Mouse (Mus musculus) cerebellum, postnatal 10 days (tissue): ENCODE measurements at regions not wholly inside any gene's neighbourhood (a gene's known extent, or its start where the extent isn't known, plus 50 kb on each side); places are given as distances from the start of the nearest gene placed in this dataset.

Source experiments
- DNase-seq, 2 experiments: peaks; one replicate each; pipeline ENCODE4 v3.0.0; 2021; ENCODE audit warnings: mixed read lengths in 2 of 2

DNA sequence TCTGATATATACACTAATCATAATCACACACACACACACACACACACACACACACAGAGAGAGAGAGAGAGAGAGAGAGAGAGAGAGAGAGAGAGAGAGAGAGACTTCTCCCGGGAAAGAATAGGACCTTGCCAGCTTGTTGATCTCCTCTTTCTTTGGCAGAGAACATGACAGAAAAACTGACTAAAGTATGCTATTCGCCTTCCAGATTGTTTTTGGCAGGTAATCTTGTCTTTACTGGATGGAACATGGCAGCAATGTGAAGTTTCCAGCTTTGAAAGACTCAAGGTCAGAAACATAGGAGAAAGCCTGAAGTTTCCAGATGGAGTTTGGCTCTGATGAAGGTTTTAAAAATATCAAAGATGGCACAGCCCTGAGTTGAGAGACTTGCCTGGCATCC is 87.8 kb upstream of the Cpm start:
- DNase-seq = no peak

DNA sequence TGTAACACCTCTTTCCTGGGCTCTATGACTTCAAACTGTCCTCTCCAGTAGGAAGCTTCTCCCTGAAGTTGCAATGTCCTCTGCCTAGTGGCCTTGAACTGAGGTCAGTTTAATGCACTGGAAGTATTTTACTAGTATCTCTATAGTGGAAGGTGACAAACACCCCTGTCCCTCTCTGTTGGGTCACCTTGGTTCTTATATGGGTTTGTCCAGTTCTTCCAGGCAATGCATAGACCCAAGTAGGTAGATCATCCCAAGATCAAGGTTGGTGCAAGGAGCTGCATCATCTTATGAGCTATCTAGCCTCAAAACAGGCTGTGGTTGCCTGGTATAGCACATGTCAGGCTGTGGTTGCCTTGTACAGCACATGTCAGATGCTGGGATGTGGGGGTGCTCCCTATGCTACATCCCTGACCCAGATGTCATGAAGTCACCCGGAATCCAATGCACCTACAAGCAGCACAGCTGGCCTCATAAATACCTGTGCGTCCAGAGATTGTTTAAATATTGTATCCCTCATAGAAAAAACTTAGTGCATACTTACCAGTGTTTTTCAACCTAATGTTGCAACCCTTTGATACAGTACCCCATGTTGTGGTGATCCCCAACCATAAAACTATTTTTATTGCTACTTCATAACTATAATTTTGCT is 88.4 kb upstream of the Cpm start:
- DNase-seq = no peak

DNA sequence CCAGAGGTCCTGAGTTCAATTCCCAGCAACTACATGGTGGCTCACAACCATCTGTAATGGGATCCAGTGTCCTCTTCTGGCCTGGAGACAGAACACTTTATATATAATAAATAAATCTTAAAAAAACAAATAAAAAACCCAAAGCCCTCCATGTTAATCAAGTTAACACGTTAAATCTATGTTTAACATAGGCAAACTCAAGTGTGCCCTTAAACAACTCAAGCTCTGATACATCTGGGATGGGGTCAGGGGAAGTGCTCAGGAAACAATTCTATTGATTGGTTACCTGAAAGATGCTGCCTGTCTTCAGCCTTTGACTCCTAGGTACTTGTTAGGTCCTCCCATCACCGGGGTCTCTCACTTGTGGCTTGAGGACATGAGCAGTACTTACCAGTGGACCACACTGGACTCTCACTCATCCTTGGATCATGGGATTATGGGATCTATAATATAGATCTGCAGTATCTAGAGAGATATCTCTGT is 89.1 kb upstream of the Cpm start:
- no peak for DNase-seq

DNA sequence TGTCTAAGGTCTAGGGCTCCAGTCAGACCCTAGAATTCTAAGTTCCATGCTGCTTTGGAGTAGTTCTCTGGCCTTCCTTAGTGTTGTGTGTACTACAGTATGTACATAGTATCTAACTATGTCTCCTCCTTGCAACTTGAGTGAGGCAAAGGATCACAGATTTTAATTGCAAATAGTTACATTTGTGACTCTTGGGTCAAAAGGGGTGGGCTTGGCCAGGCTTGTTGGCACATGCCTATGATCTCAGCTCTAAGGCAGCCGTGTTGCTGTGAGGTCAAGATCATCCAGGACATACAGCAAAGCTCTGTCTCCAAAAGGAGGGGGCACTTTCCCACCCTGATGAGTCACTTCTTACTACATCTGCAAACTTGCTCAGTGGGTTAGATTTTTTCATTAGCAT is 89.8 kb upstream of the Cpm start:
- DNase-seq = no peak

DNA sequence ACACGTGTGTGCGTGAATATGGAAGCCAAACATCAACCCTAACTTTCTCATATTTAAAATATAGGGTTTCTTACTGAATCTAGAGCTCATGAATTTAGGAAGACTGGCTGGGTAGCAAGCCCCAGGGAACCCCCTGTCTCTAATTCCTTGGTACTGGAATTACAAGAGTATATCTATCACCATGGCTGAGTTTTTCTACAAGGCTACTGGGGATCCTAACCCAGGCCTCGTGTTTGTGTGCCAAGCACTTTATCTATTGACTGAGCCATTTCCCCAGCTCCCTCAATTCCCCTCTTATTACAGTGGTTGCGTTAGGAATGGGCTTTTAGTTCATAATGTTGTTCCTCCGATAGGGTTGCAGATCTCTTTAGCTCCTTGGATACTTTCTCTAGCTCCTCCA is 90.6 kb upstream of the Cpm start:
- no peak for DNase-seq

- DNase-seq = no peak
Measured at GRCm38 (mm10) chr10:117536769-117537599, 92.3 kb upstream of the Cpm start.

- no peak for DNase-seq
Measured at GRCm38 (mm10) chr10:117535843-117536242, 93.5 kb upstream of the Cpm start.

GRCm38 (mm10) chr10:117534992-117535719 is 94.1 kb upstream of the Cpm start:
- no peak for DNase-seq

GRCm38 (mm10) chr10:117534478-117534877 is 94.8 kb upstream of the Cpm start:
- DNase-seq = no peak

- peak; percentile 31 to 51 for DNase-seq
Measured at GRCm38 (mm10) chr10:117533541-117534386, 95.5 kb upstream of the Cpm start.

GRCm38 (mm10) chr10:117532750-117533540 is 96.4 kb upstream of the Cpm start:
- no peak for DNase-seq

DNA sequence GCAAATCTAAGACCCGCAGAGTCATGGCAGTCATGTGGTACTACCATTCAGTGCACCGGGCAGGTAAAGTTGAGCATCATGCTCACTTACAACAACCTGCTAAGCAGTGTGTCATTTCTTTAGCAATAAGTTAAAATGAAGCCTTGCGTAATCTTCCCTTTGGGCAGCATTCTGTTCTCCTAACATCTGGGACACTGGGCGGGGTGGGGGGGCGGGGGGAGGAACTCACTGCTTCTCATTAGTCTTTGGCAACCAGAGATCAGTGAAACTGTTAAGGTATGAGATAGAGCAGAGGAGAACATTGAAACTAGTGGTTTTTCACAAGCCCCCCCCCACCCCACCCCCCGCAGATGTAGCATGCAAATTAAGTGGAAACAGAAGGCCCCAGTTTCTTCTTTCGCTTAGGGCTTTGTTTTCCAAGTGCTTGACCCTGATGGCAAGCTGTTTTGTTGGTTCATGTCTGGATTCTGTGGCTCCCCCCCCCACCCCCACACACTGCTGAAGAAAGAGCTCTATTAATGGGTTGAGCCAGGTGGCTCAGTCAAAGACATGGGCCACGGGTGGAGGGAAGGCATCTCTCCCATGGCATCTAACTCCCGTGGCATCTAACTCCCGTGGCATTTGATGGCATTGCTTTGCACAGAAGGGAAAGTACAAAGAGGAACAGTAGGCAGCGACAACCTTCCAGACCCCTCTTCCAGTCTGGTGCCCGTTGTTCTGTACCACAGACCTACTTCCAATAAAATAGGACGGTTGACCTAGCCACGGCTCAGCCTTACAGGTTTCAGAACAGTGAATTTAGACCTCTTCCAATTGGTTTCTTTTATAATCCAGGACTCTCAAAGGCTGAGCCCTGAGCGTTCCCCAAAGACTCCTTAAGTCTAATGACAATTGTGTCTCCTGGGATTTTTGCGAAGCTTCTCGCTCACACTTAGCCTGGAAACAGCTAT is 97.2 kb upstream of the Cpm start:
- no peak for DNase-seq

DNA sequence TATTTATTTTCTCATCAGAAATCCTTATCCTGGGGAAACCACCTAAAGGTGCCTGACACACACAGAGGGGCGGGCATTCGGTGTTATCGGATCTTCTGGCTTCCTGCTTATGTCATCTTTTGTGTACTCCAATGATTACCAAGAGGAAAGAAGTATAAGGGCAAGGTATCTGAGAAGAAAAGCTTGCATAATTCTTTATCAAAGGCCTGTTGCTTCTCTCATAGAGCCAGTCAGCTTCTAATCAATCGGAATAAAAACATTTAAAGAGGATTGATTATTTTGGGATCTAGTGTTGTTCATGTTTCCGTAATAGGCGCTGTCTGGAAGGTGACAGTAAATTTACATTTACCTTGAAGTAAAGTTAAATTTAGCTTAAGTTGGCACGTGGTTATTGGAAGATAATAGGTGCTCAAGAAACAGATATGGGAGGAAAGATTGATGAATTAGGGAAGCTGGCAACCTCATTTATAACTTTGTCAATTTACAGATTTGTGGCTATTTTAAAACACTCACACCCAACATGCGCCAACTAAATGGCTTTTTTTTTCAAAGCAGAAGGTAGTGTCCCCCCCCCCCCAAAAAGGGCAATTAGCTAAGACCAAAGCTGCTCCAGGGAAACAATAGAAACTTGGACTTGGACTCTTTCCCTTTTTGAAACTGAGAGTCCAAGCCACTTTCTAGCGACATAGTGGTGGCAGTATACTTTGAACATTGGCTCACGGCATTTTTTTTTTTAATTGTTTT is 98.3 kb upstream of the Cpm start:
- no peak for DNase-seq

DNA sequence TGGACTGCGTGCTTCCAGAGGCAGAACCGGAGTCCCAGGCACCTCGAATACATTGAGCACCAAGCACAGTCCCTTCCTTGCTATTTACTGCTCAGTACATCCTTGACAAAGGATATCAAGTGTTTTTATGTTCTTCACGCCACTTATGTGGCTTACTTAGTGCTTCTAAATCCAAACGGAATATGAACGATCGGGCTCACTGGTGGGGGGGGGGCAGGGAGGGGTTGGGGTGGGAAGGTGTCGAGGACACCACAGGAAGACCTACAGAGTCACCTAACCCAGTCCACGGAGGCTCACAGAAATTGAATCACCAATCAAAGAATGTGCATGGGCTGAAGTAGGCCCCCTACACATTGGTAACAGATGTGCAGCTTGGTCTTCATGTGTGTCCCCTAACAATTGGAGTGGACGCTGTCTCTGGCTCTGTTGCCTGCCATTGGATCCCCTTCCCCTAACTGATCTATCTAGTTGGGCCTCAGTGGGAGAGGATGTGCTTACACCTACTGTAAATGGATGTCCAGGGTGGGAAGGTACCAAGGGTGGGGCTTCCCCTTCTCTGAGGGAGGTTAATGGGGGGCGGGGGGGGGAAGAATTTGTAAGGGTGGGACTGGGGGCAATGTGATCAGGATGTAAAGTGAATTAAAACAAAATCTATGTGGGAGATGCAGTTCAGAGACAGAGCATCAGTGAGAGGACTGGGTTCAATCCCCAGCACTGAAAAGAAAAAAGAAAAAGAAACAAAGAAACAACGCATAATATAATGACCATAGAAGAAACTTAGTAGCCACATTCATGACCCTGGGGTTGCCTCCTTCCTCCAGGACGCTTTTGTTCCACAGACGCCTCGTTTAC is 99.1 kb upstream of the Cpm start:
- no peak for DNase-seq

DNA sequence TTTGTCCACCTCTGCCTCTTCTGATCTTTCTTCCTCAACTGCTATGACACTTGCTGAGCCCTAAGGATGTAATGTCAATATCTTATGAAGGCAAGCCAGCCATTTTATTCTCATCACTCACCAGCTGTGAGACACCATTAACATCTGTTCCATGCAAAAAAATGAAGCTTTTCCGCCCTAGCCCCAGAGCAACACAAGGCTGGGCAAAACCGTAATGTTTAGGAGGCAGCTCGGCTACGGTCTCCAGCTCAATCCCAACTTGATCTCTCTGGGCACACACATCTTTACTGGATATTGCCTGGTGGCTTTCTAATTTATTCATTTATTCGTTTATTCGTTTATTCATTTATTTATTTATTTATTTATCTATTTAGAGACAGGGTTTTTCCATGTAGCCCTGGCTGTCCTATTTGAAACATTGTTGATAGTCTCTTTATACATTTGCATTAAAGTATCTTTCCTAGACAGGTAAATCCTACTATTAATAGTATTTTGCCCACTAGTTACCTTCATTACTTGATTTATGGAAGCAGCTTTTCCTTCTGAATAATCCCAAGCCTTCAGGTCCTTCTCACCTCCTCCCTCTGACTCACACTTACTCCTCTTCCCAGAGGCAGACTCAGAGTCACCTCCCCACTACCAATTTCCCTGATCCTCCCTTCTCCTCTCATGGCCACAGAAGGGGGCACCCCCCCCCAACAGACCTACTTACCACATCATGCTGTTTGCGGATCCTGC is 99.9 kb upstream of the Cpm start:
- DNase-seq = no peak

GRCm38 (mm10) chr10:117528575-117529268 is 100.6 kb upstream of the Cpm start:
- no peak for DNase-seq

DNA sequence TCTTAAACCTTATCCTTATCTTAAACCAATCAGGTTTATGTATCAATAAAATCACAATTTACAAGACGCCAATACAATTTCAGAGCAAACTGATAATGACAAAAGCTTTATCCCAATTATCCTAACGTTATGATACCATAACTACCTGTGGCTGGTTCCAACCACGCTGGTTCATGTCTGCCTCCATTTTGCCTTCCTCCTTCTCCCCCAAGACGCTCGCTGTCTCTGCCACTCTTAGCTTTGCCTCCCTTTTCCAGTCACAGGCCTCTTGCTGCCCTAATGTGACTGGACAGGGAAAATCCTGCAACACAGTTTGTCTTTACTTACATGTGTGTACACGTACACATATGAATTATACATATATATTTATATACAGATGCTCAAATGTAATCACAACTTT is 101.3 kb upstream of the Cpm start:
- DNase-seq = no peak

GRCm38 (mm10) chr10:117527243-117527642 is 102.1 kb upstream of the Cpm start:
- DNase-seq = no peak
